Mouse (Mus musculus) heart, postnatal 36 days (tissue): ENCODE data around the gene Ncor2. TPM values are rescaled to one million over a fixed set of nuclear protein-coding genes. Genes with fewer than 3 reads are reported as not detected.

ENCODE experiments used
- DNase-seq, 2 experiments: peaks; one replicate each; pipeline ENCODE4 v3.0.0; 2021 to 2022
- intact Hi-C: fragments of 180-260 bp; cut with DNase I; formaldehyde crosslinking; loops from one replicate; pipeline ENCODE4 v1.15.1; 2025
- total RNA-seq, 2 experiments: library from RNA; stranded (reverse); gene quantifications; 2 replicates each; pipeline ENCODE4 v1.2.3; 2021

Ncor2 gene
- total RNA-seq, 2 experiments from 2014 or later: 70.5 to 74.8 TPM

DNA sequence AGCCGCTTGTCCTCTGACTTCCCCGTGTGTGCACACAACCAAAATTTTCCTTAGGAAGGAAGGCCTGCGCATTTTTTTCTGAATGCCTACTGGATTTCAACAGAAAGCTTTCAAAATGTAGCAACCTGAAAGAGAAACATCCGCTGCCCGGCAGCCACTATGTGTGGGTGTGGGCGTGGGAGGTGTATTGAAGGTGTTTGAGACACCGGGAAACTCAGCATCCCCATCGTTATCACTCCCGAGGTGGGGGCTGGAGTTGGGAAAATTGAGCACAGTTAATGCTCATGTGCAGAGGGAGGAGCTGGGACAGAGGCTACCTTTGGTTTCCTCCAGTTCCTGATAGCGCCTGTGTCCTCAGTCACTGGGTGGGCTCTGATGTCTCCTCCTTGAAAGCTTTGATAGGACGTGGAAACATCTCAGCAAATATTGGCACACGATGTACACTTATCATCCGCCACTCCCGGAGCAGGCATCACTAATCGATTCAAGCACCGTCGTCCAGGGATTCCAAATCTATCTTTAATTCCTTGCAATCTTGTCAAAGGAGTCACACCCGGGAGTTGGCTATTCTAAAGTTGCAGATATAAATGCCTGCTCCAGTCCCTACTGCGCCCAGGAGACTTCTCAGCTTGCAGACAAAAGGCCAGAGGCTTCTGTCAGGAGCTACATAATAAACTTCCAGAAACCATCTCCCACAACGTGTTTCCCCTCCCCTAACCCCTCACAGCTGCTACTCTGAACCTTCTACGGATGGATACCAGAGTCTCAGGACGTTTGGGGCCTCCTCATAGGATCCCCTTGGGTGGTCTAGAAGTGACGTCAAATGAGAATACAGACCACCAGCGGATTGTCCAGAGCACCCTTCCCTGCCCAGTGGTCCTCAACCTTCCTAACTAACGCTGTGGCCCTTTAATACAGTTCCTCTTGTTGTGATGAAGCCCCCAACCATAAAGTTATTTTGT lies 14.7 kb upstream of the Ncor2 start:
- intact Hi-C loops: loop anchor here (5.0 kb wide), 1 partner anchor 74 kb away; no protein-coding TSS in a partner anchor
- DNase-seq: peak in 1 of 2 experiments; percentile 37

DNA sequence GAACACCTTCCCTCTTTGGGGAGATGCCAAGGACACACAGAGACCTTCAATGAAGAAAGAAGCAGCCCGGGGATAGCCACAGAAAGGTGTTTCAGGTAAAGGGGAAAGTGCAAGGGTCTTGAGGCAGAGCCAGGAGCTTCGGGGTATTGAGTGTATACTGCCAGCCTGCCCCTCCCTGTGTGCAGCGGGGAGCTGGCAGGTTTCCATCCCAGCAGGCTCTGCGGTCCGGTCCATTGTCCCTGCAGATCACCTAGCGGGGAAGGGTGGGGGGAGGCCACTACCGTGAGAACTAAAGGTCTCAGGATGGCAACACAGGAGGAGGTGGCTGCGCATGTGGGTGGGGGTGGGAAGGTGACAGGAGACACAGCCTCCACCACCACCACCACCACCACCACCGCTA lies 12.6 kb upstream of the Ncor2 start:
- intact Hi-C loops: loop anchor here (5.0 kb wide), 1 partner anchor 76 kb away; no protein-coding TSS in a partner anchor
- no peak for DNase-seq

DNA sequence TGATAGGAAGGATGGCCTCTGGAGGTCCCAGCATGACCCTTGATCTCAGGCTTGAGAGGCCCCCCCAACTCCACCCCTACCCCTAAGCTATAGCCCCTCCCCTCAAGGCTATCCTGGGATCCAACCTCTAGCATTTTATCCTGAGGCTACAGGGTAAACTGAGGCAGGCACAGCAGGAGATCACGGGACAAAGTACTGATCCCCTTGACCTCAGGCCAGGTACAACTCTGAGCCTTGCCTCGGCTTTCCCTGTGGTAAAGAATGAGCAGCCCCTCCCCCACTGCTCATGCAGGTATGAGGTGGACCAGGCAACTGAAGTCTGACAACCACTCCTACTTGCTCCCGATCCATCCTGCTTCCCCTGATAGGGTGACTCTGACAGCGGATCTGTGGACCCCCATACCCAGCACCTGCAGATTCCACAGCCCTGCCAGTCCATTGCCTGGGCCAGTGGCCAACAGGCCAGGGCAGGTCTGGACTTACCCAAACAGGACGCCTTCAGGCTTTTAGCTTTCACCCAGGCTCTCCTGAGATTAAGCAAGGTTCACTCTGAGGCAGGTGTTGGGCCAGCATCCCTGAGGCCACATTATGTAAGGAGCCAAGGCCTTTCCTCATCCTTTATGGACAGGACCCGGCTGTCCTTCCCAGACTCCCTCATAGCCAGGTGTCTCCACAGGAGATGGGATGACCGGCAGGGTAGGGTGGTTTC lies 11.2 kb upstream of the Ncor2 start:
- intact Hi-C loops: loop anchor here (5.0 kb wide), 1 partner anchor 77 kb away; no protein-coding TSS in a partner anchor
- no peak for DNase-seq

DNA sequence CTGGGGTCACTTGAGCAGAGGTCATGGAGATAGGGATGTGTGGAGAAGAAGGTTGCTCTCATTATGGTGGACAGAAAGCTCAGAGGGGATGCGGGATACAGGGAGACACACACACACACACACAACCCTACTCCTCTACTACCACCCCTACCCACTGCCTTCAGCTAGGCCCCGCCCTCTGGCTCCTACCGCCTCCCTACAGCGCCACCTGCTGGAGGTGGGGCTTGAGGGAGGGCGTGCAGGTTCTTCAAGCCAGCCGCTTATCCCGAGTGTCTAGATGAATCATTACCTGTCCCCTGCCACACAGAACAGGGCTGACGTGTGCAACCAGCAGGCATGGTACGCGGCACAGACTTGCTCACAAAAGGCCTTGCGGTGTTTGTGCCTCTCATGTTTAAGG lies 10.6 kb upstream of the Ncor2 start:
- intact Hi-C loops: loop anchor here (2.0 to 5.0 kb wide), 2 partner anchors 78 to 289 kb away; no protein-coding TSS in a partner anchor
- peak; percentile 80 to 88 for DNase-seq

DNA sequence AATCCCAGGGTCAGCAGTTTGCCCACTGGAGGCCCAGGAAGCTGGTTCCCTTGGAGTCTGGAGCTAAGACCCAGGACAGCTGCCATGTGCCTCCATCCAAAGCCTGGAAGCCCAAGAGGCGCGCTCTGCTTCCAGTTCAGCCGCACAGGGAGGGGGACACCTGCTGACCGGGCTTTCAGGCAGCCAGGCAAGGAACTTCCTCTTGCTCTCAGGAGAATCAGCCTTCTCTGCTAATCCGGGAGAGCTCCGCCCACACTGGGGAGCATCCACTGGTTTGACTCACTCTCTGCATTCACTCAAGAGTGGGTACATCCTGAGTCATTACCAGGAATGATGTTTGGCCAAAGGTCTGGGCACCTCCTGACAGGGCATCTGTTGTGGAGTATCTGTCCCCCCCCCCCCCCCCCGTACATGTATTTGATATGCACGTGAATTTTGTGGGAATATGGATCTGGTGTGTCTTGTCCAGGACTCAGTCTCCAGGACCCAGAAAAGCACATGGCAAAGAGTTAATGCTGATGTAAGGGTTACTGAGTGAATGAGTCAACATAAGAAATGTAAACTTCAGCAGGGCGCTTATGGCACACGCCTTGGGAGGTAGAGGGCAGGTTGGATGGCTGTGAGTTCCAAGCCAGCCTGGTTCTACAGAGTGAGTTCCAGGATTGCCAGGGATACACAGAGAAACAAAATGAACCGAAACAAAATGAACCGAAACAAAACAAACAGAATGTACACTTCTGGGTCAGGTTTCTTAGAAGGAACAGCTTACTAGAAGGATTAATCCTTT lies 10.0 kb upstream of the Ncor2 start:
- DNase-seq: no peak
- intact Hi-C loops: loop anchor here (2.0 kb wide), 1 partner anchor 288 kb away; no protein-coding TSS in a partner anchor

DNA sequence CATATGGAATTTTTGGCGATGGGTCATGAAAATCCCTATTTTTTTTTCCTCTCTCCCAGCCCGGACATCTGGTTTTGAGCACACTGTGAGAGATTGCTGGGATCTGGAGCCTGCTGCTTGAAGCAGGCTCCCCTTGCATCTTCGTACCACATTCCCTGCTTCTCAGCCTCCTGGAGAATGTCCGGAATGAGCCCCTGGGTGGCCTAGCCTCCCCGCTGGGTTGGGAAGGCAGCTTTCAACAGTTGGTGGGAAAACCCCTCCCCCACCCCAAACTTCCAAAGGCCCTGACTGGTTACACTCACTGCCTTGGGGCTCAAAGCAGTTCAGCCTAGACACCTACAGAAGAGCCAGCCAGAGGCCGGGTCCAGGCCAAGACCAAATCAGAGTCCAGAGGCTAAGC lies 5.8 kb upstream of the Ncor2 start:
- DNase-seq: no peak
- intact Hi-C loops: no loop called here

DNA sequence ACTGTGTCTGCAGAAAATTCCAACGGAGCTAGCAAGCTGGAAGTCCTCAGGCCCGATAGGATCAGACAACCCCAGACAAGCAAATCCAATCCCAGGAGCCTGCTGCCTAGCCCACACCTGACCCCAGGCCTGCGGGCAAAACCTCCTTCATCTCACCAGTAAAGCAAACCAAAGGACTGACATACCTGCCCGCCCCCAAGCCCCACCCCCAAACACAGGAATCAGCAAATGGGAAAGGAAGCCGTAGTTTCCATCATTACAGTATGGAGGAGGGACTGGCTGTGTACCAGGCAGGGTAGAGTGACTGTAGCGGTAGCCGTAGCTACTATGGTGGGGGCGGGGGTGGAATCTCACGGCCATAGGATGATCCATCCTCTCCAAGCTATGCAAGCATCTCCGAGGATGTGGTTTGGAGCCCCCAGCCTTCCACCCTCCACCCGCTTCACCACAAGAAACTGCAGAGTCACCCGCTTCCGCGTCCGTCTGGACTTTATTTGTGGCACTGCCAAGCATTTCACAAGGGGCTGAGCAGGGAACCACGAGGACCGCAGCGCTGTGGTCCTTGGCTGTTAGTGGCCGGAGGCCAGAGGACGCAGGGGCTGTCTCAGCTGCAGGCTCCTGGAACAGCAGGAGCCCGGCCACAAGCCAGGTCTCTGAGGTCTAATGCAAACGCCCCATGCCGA lies 4.4 kb upstream of the Ncor2 start:
- intact Hi-C loops: no loop called here
- DNase-seq: peak in 1 of 2 experiments; percentile 66

DNA sequence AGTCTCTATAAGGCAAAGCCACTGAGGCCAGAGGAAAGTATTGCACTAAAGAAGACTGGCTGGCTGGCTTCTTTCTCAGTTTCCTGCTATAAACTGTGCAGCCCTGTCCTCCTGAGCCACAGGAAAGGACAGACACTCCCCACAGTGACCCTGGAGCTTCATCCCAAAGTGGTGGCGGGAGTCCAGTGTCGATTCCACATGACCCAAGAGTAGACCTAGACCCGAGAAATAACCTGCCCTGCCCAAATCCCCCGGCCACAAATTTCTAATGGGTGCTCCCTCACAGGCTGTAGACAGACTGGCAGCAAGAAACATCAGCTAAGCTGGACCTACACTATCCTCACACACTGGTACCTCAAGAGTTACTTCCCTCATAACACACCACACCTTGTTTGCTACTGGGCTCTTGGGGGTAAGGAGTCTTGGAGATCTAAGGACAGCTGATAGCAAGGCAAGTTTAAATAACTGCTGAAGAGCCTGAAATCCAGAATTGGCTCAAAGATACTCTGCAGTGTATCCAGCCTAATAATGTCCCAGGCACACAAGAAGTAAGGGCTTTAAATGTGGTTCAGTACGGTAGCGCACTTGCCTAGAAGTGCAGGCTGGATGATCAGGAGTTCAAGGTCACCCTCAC lies 1.7 kb upstream of the Ncor2 start:
- DNase-seq: no peak
- intact Hi-C loops: no loop called here

DNA sequence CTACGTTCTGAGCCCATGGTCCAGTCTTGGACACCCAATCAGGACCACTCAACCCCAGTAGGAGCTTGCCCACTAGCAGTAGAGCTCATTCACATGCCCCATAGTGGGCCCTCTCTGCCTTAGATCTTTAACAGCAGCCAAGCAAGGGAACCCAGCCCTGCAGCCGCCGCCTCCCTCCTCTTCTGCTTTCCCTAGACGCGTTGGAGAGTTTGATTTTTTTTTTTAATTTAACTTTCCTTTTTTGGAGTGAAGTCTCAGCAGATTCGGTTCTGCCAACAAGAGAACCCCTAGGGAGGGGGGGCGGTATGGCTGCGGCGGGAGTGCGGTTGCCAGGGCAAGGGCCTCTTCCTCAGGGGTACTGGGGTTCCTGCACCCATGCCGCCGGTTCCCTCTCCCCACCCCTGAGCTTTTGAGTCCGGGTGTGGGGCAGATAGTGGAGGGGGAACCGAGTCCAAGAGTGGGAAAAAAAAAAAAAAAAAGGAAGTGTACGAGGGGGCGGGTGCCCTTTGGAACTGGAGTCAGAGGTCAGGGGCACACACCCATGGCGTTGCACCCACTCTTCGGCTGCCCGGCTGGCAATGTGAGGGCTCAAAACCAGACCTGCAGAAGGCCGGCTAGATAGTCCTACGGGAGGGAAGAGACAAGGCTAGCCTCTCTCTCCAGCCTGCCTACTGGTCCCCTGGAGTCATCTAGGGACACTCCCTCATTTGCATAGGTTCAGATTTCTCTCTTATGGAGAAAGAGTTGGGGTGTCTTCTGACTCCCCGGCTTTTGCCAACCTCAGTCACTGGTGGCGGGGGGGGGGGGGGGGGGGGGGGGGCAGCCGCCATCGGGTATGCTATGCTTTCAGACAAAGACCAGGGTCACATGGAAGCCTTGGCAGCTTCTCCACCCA lies 963 bp upstream of the Ncor2 start:
- DNase-seq: peak; percentile 51 to 58
- intact Hi-C loops: loop anchor here (2.0 to 5.0 kb wide), 3 partner anchors 21 to 87 kb away; no protein-coding TSS in a partner anchor

DNA sequence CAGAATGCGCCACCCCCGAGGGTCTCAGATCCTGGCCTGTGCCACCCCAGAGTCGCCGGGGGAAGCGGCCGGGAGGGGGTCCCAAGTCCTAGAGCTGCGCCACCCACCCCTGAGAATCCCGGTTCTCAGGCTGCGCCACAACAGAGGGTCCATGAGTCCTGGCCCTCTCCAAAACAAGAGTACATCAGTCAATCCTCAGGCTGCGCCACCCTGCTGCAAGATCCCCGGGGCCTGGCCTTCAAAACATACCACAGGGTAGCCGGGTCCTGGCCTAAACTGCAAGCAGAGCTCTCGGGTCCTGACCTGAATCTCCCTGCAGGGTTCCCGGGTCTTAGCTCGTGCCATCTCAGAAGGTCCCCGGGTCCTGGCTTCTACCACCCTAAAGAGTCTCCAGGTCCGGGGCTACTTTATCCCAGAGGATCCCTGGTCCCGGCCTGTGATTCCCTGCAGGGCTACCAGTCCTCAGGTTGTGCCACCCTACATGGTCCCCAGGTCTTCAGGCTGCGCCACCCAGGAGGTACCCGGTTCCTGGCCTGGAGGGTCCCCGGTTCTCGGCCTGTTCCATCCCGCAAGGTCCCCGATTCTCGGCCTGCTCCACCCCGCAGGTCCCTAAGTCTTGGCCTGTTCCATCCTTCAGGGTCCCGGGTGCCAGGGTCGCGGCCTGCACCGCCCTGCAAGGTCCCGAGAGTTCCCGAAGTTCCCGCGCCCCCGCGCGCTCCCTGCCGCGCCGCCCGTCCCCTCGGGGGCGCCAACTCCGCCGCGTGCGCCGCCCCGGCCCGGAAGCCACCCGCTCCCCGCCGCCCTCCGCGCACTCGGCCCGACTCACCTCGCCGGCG lies 630 bp downstream of the Ncor2 start:
- intact Hi-C loops: loop anchor here (1.0 to 5.0 kb wide), 4 partner anchors 20 to 89 kb away; no protein-coding TSS in a partner anchor
- peak; percentile 63 to 86 for DNase-seq

DNA sequence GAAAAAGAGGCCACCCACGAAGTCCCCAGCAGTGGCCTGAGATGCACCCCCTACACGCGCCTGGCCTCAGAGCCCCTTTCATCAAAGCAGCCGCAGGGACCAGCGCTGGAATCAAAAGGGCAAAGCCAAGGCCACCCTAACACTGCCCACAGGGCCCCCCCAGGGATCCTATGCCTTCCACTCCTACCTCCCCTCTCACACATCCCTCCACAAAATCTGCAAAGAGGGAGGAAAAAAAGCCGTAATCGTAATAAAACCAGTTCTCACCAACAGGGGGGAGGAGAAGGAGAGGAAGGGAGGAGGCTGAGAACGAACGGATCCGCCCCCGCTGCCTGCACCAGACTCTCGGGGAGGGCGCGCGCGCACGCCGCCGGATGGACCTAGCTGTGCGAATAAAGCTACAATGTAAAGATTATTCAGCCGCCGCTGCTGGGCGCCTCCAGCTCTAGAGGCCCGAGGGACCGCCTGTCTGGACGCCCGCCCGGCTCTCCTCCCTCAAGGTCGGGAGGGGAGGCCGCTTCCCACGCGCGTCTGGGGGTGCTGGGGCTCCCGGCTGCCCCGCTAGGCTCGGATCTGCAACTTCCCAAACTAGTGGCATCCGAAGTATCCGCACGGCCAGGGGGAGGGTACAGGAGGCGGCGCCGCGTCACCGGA lies 1.4 kb downstream of the Ncor2 start:
- peak; percentile 70 to 80 for DNase-seq
- intact Hi-C loops: loop anchor here (1.0 to 5.0 kb wide), 4 partner anchors 19 to 90 kb away; no protein-coding TSS in a partner anchor

DNA sequence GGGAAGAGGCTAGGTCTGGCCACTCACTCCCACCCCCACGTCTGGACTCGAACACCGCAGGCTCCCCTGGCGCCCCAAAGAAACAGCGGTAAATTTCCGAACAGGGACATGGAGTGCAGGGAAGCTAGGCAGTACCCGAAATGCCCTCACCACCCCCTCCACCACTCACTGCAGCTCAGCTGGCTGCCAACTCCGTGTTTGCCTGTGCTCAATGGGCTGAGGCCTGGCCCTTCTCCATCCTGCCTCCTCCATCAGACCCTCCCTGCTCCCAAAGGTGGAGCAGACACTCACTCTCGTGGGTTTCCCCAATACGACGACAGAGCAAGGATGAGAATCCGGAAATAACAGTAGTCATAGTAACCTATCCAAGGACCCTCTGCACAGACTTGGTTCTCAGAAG lies 2.2 kb downstream of the Ncor2 start:
- intact Hi-C loops: loop anchor here (5.0 kb wide), 2 partner anchors 50 to 90 kb away; no protein-coding TSS in a partner anchor
- DNase-seq: peak in 1 of 2 experiments; percentile 47

DNA sequence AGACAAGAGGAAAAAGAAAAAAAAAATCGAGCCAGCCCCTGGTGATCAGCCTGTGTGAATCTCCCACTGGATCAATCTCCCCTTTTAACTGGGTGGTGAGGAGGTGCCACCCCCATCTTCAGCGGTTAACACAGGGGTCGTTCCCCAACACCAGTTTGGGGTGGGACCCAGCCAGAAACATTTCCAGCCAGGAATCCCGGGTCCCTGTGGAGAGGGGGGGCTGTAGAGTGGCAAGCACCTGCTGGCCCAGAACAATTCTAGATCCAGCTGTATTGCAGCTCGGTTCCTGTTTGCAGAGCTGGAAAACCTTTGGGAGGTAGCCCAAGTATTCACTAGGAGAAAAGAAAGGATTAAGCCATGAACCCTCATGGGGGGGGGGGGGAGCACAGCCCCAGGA lies 2.7 kb downstream of the Ncor2 start:
- DNase-seq: no peak
- intact Hi-C loops: loop anchor here (5.0 kb wide), 2 partner anchors 49 to 91 kb away; no protein-coding TSS in a partner anchor

DNA sequence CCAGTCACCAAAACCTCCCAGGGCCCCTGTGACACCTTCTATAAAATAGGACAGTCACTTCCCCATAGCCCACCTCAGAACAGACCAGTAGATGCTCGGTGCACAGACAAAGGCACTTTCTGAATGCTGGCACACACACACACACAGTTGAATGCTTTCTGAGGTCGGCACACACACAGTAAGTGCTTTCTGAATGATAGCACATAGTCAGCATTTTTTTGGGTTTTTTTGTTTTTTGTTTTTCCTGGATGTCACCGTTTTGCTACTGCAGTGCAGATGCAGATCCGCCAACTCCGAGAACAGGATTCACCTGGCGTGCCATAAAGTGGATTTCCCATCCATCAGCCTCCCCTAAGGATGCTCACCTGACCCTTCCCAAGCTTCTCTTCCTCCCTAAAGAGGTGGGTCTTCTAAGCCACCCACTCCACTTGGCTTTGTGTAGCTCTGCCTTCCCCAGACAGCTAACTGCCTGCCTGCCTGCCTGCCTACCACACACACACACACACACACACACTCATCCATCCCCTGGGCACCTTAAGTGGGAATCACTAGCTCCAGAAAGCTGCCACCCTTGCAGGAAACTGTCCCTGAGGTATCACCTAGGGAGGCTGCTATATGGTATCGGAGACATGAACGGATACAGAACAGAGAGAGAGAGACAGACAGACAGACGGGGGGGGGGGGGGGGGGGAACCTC lies 3.2 kb downstream of the Ncor2 start:
- no peak for DNase-seq
- intact Hi-C loops: loop anchor here (5.0 kb wide), 2 partner anchors 49 to 91 kb away; no protein-coding TSS in a partner anchor

DNA sequence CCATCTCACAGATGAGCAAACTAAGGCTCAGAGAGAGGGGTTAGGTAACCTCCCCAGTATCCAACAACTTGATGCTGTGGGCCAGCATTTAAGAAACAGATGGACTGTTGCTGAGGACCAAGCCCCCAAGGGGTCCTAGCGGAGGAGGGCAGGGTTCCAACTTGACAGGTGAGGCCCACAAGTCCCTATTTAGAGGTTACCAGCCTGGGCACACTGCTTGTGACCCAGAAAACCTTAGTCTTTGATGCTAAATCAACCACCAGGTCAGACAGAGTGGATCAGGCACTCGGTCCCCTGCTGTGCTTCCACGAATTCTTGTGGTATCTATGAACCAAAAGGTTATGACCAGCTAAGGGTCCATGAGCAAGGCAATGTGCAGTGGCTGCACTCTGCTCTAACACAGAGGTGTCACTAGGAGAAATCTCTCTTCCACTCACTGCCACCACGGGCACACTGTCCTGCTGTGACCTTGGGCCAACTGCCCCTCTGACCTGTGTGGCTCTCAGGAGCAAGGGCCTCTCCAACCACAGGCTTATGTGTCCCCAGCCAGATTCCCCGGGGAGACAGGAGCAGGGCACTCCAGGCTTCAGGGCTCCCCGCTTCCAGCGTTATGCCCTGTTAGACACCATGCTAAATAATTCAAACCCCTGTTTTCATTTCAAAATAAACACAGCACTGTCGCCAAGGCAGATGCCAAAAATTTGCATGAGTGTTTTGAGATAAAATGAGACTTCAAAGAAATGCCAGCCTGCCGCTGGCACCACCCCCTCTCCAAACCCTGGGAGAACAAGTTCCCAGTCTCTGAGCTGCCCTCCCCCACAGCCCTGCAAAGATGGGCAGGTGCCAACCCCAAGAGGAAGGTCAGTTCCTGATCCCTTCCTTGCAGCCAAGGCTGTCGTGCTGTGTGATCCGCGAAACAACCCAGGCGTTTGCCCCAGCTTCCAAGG lies 4.0 kb downstream of the Ncor2 start:
- DNase-seq: peak; percentile 63 to 66

More for the DNA sequence above, 4.0 kb downstream of the Ncor2 start:
- intact Hi-C loops: loop anchor here (5.0 kb wide), 2 partner anchors 48 to 92 kb away; no protein-coding TSS in a partner anchor
